Mouse (Mus musculus) myocyte (in vitro differentiated cells): ENCODE results near the gene Ncapg.

Experiments used
- CEBPB ChIP-seq: IDR thresholded peaks from 2 replicates; pipeline ENCODE4 v1.6.1; 2011; ENCODE audit warnings: mild to moderate bottlenecking, moderate library complexity; ENCODE audit not compliant: poor library complexity, insufficient read depth, severe bottlenecking
- E2F4 ChIP-seq: IDR thresholded peaks from one replicate; pipeline ENCODE4 v1.6.1; 2011; ENCODE audit warnings: mild to moderate bottlenecking, control low read depth, moderate library complexity; ENCODE audit not compliant: insufficient read depth
- MAX ChIP-seq: IDR thresholded peaks from one replicate; pipeline ENCODE4 v1.6.1; 2011; ENCODE audit warnings: low read depth, mild to moderate bottlenecking, control low read depth
- MYOG ChIP-seq, 3 experiments: IDR thresholded peaks; one replicate each; pipeline ENCODE4 v1.6.1; 2011; ENCODE audit warnings: control low read depth in 2 of 3, low read depth in 2 of 3, mild to moderate bottlenecking in 2 of 3; ENCODE audit not compliant: insufficient read length in 2 of 3, control insufficient read depth in 1 of 3, insufficient read depth in 1 of 3
- POLR2A ChIP-seq: IDR thresholded peaks from one replicate; pipeline ENCODE4 v1.6.1; 2011; ENCODE audit warnings: low read depth, mild to moderate bottlenecking, control low read depth, moderate library complexity; ENCODE audit not compliant: insufficient read length
- POLR2AphosphoS2 ChIP-seq: IDR thresholded peaks from one replicate; pipeline ENCODE4 v1.6.1; 2011; ENCODE audit warnings: low read depth, control low read depth; ENCODE audit not compliant: insufficient read length
- REST ChIP-seq: IDR thresholded peaks from one replicate; pipeline ENCODE4 v1.6.1; 2011; ENCODE audit warnings: mild to moderate bottlenecking, control low read depth, moderate library complexity; ENCODE audit not compliant: insufficient read depth, insufficient read length
- SRF ChIP-seq: IDR thresholded peaks from one replicate; pipeline ENCODE4 v1.6.1; 2011; ENCODE audit warnings: low read depth; ENCODE audit not compliant: control insufficient read depth, insufficient read length
- TCF12 ChIP-seq: IDR thresholded peaks from one replicate; pipeline ENCODE4 v1.6.1; 2011; ENCODE audit warnings: mild to moderate bottlenecking, control low read depth; ENCODE audit not compliant: poor library complexity, insufficient read depth, severe bottlenecking
- TCF3 ChIP-seq: IDR thresholded peaks from one replicate; pipeline ENCODE4 v1.6.1; 2011; ENCODE audit warnings: low read depth, control low read depth; ENCODE audit not compliant: insufficient read length
- USF1 ChIP-seq: IDR thresholded peaks from one replicate; pipeline ENCODE4 v1.6.1; 2011; ENCODE audit warnings: low read depth, mild to moderate bottlenecking, control low read depth, moderate library complexity

DNA sequence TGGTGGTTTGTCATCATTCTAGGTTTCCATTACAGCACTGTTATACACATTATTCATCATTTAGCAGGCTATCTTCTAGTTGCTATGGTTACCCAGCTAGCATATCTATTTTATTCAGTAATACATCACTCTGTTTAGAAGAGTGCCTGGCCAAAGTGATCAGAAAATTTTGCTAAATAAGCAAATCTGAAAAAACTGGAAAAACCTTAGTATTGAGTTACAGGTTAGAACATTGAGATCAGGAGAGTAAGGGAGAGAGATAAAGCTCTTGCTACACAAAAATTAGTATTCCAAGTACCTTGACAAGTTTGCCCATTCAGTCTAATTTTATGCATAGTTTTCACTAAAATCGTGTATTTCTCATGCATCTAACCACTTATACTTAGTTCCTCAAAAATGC lies 68.2 kb downstream of the Ncapg start:
- TF ChIP-seq REST (no peak), MAX (no peak), POLR2A (no peak), E2F4 (no peak), USF1 (no peak), CEBPB (no peak), TCF12 (no peak), SRF (no peak), POLR2AphosphoS2 (no peak), TCF3 (no peak), MYOG (IDR thresholded peaks at IDR 0.05; ENCODE audit: control insufficient read depth in 1 of 3, insufficient read depth in 1 of 3, insufficient read length in 2 of 3, low read depth in 2 of 3) (no peak)
